Mouse (Mus musculus) left cerebral cortex, postnatal 25 days (tissue): Measurements from ENCODE around the gene Ccdc13. TPM values are rescaled to one million over a fixed set of nuclear protein-coding genes. Genes with fewer than 3 reads are reported as not detected.

Source experiments
- DNase-seq, 2 experiments: peaks; one replicate each; pipeline ENCODE4 v3.0.0; 2022; ENCODE audit warnings: low spot score in 2 of 2, mixed read lengths in 1 of 2
- intact Hi-C: fragments of 180-260 bp; cut with DNase I; formaldehyde crosslinking; loops from one replicate; pipeline ENCODE4 v1.15.1; 2025
- total RNA-seq, 2 experiments: library from RNA; stranded (reverse); gene quantifications; 2 replicates each; pipeline ENCODE4 v1.2.3; 2021

Ccdc13 gene
- total RNA-seq, 2 experiments from 2014 or later, result 5.2 to 6.9 TPM

DNA sequence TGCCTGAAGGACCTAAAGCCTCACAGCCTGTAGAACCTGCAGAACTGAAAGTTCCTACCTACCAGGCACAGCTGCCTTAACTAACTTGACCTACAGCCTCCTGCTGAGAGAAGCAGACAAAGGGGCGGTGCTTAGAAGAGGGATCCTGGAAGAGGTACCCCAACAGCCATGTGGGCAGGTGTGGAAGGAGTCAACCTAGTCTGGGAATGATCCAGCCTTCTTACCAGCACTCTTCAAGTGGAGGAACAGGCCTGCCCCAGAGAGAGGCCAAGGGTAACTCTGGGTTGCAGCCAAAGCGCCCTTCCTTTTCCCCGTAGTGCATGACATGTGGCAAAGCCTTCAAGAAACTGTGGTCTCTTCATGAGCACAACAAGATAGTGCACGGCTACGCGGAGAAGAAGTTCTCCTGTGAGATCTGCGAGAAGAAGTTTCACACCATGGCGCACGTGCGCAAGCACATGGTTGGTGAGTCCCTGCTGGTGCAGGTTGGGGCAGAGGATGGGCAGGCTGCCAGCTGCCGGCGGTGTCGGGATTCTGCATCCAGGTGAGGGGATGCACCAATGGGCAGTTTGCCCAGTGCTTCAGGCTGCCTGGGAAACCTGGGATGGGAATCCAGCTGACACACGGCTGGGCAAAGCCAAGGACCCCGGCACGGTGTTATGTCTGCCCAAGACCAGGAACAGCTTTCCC, 74.0 kb downstream of the Ccdc13 start:
- DNase-seq, result no peak
- intact Hi-C loops, result no loop called here

DNA sequence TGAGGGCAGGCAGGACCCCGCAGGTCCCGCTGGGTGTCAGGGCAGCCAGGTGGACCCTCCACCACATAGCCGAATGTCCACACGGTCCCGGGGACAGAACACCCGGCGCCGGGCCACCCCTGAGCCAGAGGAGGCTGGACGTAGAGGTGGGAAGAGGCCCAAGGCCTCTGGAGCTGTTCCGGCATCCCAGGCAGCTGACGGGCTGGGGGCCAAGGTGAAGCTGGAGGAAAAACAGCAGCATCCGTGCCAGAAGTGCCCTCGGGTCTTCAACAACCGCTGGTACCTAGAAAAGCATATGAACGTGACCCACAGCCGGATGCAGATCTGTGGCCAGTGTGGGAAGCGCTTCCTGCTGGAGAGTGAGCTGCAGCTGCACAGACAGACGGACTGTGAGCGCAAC, 75.5 kb downstream of the Ccdc13 start:
- DNase-seq, result no peak
- intact Hi-C loops, result no loop called here

GRCm38 (mm10) chr9:121762761-121763160, 76.5 kb downstream of the Ccdc13 start:
- intact Hi-C loops, result no loop called here
- DNase-seq, result no peak

- intact Hi-C loops, result no loop called here
- no peak for DNase-seq
These were observed 77.0 kb downstream of the Ccdc13 start for GRCm38 (mm10) chr9:121762248-121762647.

GRCm38 (mm10) chr9:121761787-121762186, 77.5 kb downstream of the Ccdc13 start:
- intact Hi-C loops, result loop anchor here (2.0 kb wide), 2 partner anchors 15 to 65 kb away; partner anchors contain the start of gene Klhl40
- no peak for DNase-seq

DNA sequence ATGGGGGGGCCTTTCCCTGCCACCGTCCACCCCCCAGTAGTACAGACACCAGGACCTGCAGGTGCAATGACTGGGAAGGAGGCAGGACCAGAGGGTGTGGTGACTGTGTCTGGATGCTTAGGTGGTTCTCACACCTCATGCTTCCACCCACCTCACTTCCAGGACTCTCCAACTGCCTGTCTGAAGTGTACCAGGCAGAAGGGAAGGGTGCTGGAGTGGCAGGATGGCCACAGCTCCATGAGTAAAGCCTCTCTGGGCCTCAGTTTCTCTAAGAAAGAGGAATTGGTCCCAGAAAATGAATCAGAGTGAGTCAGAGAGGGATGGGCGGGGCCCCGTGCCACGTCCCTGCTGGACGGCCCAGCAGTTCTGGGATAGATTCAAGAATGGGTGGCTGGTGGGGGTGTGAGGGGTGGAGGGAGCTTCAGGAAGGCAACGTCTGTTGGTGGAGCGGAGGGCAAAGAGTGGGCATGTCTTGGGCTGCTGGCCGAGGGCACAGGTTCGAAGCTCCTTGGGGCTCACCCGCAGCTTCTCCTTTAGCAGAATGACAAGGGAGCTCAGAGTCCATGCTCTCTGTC, 78.1 kb downstream of the Ccdc13 start:
- DNase-seq, result peak in 1 of 2 experiments; percentile 52

DNA sequence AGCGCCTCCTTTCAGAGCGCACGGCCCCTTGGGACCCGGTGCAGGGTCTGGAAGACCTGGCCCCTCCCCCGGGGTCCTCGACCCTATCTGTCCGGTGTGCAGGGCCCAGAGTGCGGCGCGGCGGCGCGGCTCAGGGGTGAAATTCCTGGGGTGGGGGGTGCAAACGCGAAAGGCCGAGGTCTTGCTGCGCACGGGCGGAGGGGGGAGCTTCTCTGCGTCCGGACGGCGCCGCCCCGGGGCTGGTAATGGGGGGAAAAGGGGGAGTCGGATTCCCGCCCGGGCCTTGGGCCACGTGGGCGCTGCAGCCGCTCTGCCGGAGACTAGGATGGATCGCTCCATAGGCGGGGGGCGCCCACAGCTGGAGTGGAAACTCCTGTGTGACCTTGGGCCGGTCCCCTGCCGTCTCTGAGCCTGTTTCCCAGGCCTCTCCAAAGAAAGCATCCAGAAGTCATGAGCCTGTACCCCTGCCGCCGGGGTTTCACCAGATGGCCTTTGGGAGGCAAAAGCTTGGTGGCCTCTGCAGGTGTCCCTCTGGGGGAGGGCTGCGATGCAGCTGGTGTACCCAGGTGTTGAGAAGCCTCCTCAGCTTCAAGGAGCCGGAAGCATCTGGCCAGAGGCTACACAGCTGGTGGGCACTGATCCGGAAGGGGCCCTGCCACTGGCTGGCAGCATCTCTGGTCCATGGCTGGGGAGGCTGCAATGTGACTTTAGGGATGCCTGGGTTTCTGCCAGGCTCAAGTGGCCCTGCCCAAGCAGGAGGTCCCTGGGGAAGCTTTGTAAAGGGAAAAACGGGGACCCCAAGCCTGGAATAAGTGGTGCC, 78.8 kb downstream of the Ccdc13 start:
- intact Hi-C loops, result loop anchor here (2.0 kb wide), 2 partner anchors 16 to 66 kb away; partner anchors contain the start of gene Klhl40
- DNase-seq, result peak; percentile 54 to 59

More for the DNA sequence above, 78.1 kb downstream of the Ccdc13 start:
- intact Hi-C loops, result loop anchor here (2.0 kb wide), 2 partner anchors 16 to 66 kb away; partner anchors contain the start of gene Klhl40

- peak; percentile 71 to 79 for DNase-seq
- intact Hi-C loops, result loop anchor here (2.0 kb wide), 2 partner anchors 17 to 67 kb away; partner anchors contain the start of gene Klhl40
These were observed 79.9 kb downstream of the Ccdc13 start, which contains the start of gene Zfp651 for GRCm38 (mm10) chr9:121759091-121760081. Gene Zfp651, plus strand, starts transcription at chr9:121759330.

DNA sequence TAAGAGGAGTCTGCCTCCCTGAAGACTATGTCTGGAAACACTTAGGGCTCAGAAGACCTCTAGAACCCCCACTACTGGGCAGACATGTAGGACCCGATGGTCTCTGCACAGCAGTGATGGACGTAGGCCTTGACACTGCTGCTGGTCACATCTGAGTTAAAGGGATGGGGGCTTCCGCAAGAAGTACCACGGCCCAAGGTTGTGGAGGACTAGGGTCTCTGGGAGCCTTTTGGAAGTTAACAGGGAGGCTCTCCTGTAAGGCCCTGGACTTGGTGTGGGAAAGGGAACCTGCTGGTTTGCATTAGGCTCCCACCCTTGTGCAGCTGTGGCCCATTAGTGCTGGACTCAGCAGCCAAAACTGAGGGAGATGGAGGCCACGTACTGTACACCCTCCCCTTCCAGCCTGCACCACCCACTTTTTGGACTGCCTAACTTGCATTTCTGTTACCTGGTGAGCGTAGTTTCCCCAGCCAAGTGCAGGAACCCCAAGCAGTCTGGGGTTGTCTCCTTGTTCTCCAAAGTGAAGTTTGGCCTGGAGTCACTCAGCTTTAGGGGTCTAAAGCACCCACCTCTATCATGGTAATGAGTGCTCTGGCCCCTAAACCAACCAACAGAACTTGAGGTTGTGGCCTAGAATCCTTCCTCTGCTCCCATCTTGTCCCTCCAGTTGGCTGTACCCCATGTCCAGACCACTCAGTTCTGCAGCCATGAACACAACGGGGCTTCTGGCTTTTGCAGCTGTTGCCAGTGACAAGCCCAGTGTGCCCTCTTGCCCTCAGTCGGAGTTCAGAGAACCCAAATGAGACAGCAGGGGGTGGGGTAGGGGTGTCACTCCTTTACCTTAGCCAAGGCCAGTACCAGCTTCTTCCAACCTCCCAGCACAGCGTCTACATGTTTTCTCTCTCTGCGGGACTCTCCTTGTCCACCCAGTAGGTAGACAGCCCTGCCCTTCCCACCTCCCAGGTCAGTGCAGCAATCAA, 81.1 kb downstream of the Ccdc13 start:
- intact Hi-C loops, result no loop called here
- DNase-seq, result no peak

GRCm38 (mm10) chr9:121757432-121757831, 81.8 kb downstream of the Ccdc13 start:
- no peak for DNase-seq

DNA sequence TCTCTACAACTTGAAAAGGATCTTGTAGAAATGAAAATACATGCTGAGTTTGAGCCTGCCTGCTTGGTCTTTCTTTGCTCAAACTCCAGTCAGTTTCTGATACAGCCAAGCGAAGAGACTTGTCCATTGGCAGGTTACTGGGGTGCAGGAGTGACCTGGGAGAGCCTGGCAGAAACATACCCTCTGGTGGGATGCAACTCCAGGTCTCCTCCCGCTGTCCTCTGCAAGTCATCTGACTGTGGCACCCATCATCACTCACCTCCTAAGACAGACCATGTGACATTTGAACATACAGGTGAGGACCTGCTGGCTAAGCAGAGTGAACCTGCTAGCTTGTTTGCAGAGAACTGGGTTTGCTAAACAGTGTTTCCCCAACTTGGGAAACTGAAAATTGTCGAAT, 82.5 kb downstream of the Ccdc13 start:
- no peak for DNase-seq
- intact Hi-C loops, result no loop called here

More at GRCm38 (mm10) chr9:121757432-121757831, 81.8 kb downstream of the Ccdc13 start:
- intact Hi-C loops, result no loop called here

DNA sequence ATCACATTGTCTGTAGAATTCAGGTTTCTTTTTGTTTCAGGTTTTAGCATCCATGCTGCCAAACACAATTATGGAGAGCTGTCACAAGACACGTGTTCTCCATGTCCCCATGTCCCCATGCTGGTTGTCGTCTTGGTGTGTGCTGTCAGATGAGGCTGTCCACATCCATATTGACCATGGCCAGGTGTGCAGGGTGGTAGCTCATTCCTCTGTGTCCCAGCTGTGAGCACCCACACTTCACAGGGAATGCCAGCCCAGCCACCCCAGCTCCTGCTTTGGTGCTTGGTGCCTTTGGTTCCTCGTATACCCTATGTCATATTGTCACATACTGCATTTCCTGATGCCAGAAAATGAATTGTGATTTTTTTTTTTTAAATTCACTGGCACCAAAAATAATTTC, 84.6 kb downstream of the Ccdc13 start:
- intact Hi-C loops, result no loop called here
- DNase-seq, result no peak

GRCm38 (mm10) chr9:121752774-121753173, 86.5 kb downstream of the Ccdc13 start:
- intact Hi-C loops, result no loop called here
- DNase-seq, result peak in 1 of 2 experiments; percentile 85

Other genes starting within 250 kb of the Ccdc13 start
- gene Lyzl4, start 197.4 kb downstream of the Ccdc13 start, total RNA-seq, result 1 to 10 TPM; 1.5 to 1.8 TPM
- gene Vipr1, start 196.7 kb downstream of the Ccdc13 start, total RNA-seq, result 10 to 100 TPM; 22.2 to 26.2 TPM
- gene Sec22c, start 134.0 kb downstream of the Ccdc13 start, total RNA-seq, result 10 to 100 TPM; 26.8 to 28.8 TPM
- gene Ss18l2, start 129.1 kb downstream of the Ccdc13 start, total RNA-seq, result 10 to 100 TPM; 79.0 to 92.0 TPM
- 100 to 1,000 TPM in 1 of 2 experiments, 10 to 100 TPM in 1; 95.5 to 124 TPM for gene Nktr, start 120.3 kb downstream of the Ccdc13 start, total RNA-seq
- 100 to 1,000 TPM; 108 to 115 TPM for gene Zfp651, start 80.1 kb downstream of the Ccdc13 start, total RNA-seq
- 1 to 10 TPM; 4.9 to 5.5 TPM for gene Klhl40, start 61.9 kb downstream of the Ccdc13 start, total RNA-seq
- 10 to 100 TPM; 16.1 to 18.8 TPM for gene Hhatl, start 47.0 kb downstream of the Ccdc13 start, total RNA-seq
- 10 to 100 TPM; 94.1 to 99.6 TPM for gene Higd1a, start 18.9 kb upstream of the Ccdc13 start, total RNA-seq
- gene Ackr2, start 58.9 kb upstream of the Ccdc13 start, total RNA-seq, result 1 to 10 TPM; 5.5 to 7.6 TPM
- not detected for gene Cyp8b1, start 76.8 kb upstream of the Ccdc13 start, total RNA-seq
- gene Fam198a, start 111.5 kb upstream of the Ccdc13 start, total RNA-seq, result 1 to 10 TPM; 5.4 to 6.9 TPM
- gene Pomgnt2, start 157.6 kb upstream of the Ccdc13 start, total RNA-seq, result 10 to 100 TPM; 34.3 to 43.1 TPM